Mouse (Mus musculus) spleen, adult 2 months (tissue): ENCODE measurements around the gene H2-Q10.
"Not testable (repeated sequence)": the region's sequence is repeated elsewhere in the genome, so short reads cannot be mapped to it uniquely, and the experiment has no call there.

Experiments
- CTCF ChIP-seq: fragments of 200-500 bp; IDR thresholded peaks from 2 replicates; pipeline ENCODE4 v1.5.1; 2011; ENCODE audit warnings: mild to moderate bottlenecking, inconsistent platforms; ENCODE audit not compliant: insufficient read depth, insufficient read length, insufficient replicate concordance; ENCODE audit errors: extremely low read depth
- POLR2A ChIP-seq: fragments of 200-500 bp; IDR thresholded peaks from 2 replicates; pipeline ENCODE4 v1.6.1; 2011; ENCODE audit warnings: low read depth, low read length, inconsistent platforms

- TF ChIP-seq CTCF, POLR2A: not testable (repeated sequence)
Measured at GRCm38 (mm10) chr17:35428883-35429282, 41.0 kb upstream of the H2-Q10 start.
